Mouse (Mus musculus) spleen, adult 2 months (tissue): Measurements from ENCODE around the gene Morn5. TPM values are rescaled to one million over a fixed set of nuclear protein-coding genes. Genes with fewer than 3 reads are reported as not detected.

Experiments used
- DNase-seq, 2 experiments: peaks; one replicate each; pipeline versions ENCODE4 v3.0.0 to v3.0.0-alpha.2; 2012 to 2021; ENCODE audit warnings: low spot score in 2 of 2, low read depth in 1 of 2
- H3K27ac ChIP-seq: fragments of 200-500 bp; 2 replicates; pipeline ENCODE4 v1.5.1; 2012; ENCODE audit warnings: low read length, inconsistent platforms; ENCODE audit not compliant: insufficient read depth
- H3K27me3 ChIP-seq: fragments of 200-500 bp; 2 replicates; pipeline ENCODE4 v1.6.1; 2012; ENCODE audit warnings: mild to moderate bottlenecking, moderate library complexity, low read length, inconsistent platforms; ENCODE audit not compliant: control insufficient read depth, insufficient read depth
- H3K36me3 ChIP-seq: fragments of 200-500 bp; 2 replicates; pipeline ENCODE4 v1.6.1; 2012; ENCODE audit warnings: mild to moderate bottlenecking, low read length, inconsistent platforms; ENCODE audit not compliant: control insufficient read depth, insufficient read depth
- H3K4me1 ChIP-seq: fragments of 200-500 bp; 2 replicates; pipeline ENCODE4 v1.6.1; 2011; ENCODE audit warnings: inconsistent platforms; ENCODE audit not compliant: control insufficient read depth, insufficient read depth, insufficient read length
- H3K4me3 ChIP-seq: fragments of 200-500 bp; 2 replicates; pipeline ENCODE4 v1.5.1; 2011; ENCODE audit warnings: mild to moderate bottlenecking, inconsistent platforms; ENCODE audit not compliant: insufficient read depth, insufficient read length; ENCODE audit errors: extremely low read depth
- CTCF ChIP-seq: fragments of 200-500 bp; IDR thresholded peaks from 2 replicates; pipeline ENCODE4 v1.5.1; 2011; ENCODE audit warnings: mild to moderate bottlenecking, inconsistent platforms; ENCODE audit not compliant: insufficient read depth, insufficient read length, insufficient replicate concordance; ENCODE audit errors: extremely low read depth
- POLR2A ChIP-seq: fragments of 200-500 bp; IDR thresholded peaks from 2 replicates; pipeline ENCODE4 v1.6.1; 2011; ENCODE audit warnings: low read depth, low read length, inconsistent platforms
- WGBS: fragments of 180-500 bp; shearing (Covaris S2); methylation state at CpG from one replicate; pipeline ENCODE4 v1.1.7; 2018; 5-methylcytosine and 5-hydroxymethylcytosine counted together
- polyA plus RNA-seq: library from polyadenylated mRNA; depleted of rRNA; stranded (reverse); fragments of >200 nt; gene quantifications from 2 replicates; pipeline ENCODE4 v1.2.3, GENCODE M21; 2012

Morn5 gene
- polyA plus RNA-seq, 1 experiment: not detected

- Histone ChIP-seq H3K4me3 (no peak overlapping the region), H3K4me1 (no peaks in the 10 kb centered on the region), H3K27me3 (no peaks in the 10 kb centered on the region), H3K36me3 (no peaks in the 10 kb centered on the region), H3K27ac (no peak overlapping the region)
- 93% methylated on average over 9 of the region's 9 CpGs for WGBS
- TF ChIP-seq CTCF: no peak
- TF ChIP-seq POLR2A: no peak
- DNase-seq: no peak
Measured at GRCm38 (mm10) chr2:36067132-36067531, 17.9 kb downstream of the Morn5 start.

- no peak overlapping the region for H3K27ac ChIP-seq
- DNase-seq: no peak
- TF ChIP-seq CTCF (no peak), POLR2A (no peak)
Measured at GRCm38 (mm10) chr2:36071660-36072305, 22.5 kb downstream of the Morn5 start.

GRCm38 (mm10) chr2:36073781-36074180 is 24.5 kb downstream of the Morn5 start:
- no peaks in the 10 kb centered on the region for H3K27me3 ChIP-seq
- no peak for DNase-seq
- TF ChIP-seq POLR2A (no peak), CTCF (no peak)
- no peak overlapping the region for H3K4me3 ChIP-seq
- no peaks in the 10 kb centered on the region for H3K36me3 ChIP-seq
- no peak overlapping the region for H3K27ac ChIP-seq
- WGBS: 42% methylated on average over 3 of the region's 3 CpGs
- H3K4me1 ChIP-seq: no peaks in the 10 kb centered on the region

More at GRCm38 (mm10) chr2:36071660-36072305, 22.5 kb downstream of the Morn5 start:
- Histone ChIP-seq H3K36me3 (no peaks in the 10 kb centered on the region), H3K4me3 (no peak overlapping the region), H3K4me1 (no peaks in the 10 kb centered on the region), H3K27me3 (no peaks in the 10 kb centered on the region)
- WGBS: 91% methylated on average over 8 of the region's 8 CpGs

- DNase-seq: no peak
- Histone ChIP-seq H3K27ac (no peak overlapping the region), H3K36me3 (no peaks in the 10 kb centered on the region), H3K27me3 (no peaks in the 10 kb centered on the region), H3K4me1 (no peaks in the 10 kb centered on the region), H3K4me3 (no peak overlapping the region)
- WGBS: 38% methylated on average over 5 of the region's 5 CpGs
- TF ChIP-seq POLR2A: no peak
- TF ChIP-seq CTCF: no peak
Measured at GRCm38 (mm10) chr2:36075210-36075609, 26.0 kb downstream of the Morn5 start.

- H3K4me3 ChIP-seq: no peak overlapping the region
- H3K36me3 ChIP-seq: no peaks in the 10 kb centered on the region
- no peak for DNase-seq
- no peak overlapping the region for H3K27ac ChIP-seq
- no peaks in the 10 kb centered on the region for H3K4me1 ChIP-seq
- TF ChIP-seq CTCF (no peak), POLR2A (no peak)
- 62% methylated on average over 11 of the region's 11 CpGs for WGBS
- H3K27me3 ChIP-seq: no peaks in the 10 kb centered on the region
Measured at GRCm38 (mm10) chr2:36077160-36077761, 28.0 kb downstream of the Morn5 start.

GRCm38 (mm10) chr2:36081446-36081845 is 32.2 kb downstream of the Morn5 start:
- TF ChIP-seq POLR2A: no peak
- TF ChIP-seq CTCF: no peak
- 63% methylated on average over 9 of the region's 9 CpGs for WGBS
- Histone ChIP-seq H3K4me3 (no peak overlapping the region), H3K27ac (no peak overlapping the region), H3K36me3 (no peaks in the 10 kb centered on the region), H3K27me3 (no peaks in the 10 kb centered on the region; the same call in 1 of the 2 replicates), H3K4me1 (no peaks in the 10 kb centered on the region)
- DNase-seq: no peak

- Histone ChIP-seq H3K36me3 (no peaks in the 10 kb centered on the region), H3K27me3 (no peaks in the 10 kb centered on the region; the same call in 1 of the 2 replicates), H3K27ac (no peak overlapping the region), H3K4me3 (no peak overlapping the region), H3K4me1 (no peaks in the 10 kb centered on the region)
- TF ChIP-seq CTCF (no peak), POLR2A (no peak)
- DNase-seq: no peak
- WGBS: 81% methylated on average over 9 of the region's 9 CpGs
Measured at GRCm38 (mm10) chr2:36082802-36083580, 33.7 kb downstream of the Morn5 start.
